Mouse (Mus musculus): ENCODE measurements around the gene Nova2. TPM values are rescaled to one million over a fixed set of nuclear protein-coding genes. Genes with fewer than 3 reads are reported as not detected.

Gene Nova2
- polyA plus RNA-seq, 1 experiment from 2014 or later: 1.2 TPM

- Histone ChIP-seq H3K4me1 (ENCODE audit: insufficient read depth, low read depth, low read length) (peaks cover 12% of the 10 kb centered on the region), H3K4me2 (replicated peaks; ENCODE audit: low read depth, low read length) (peak overlapping the region; percentile 67), H3K9me3 (ENCODE audit: low read length) (no peaks in the 10 kb centered on the region), H3K27ac (ENCODE audit: low read length) (no peak overlapping the region), H3K27me3 (replicated peaks; ENCODE audit: insufficient read depth, low read length) (0 out of 2 replicates have a peak, but pooled peaks cover 4% of the 10 kb centered on the region), H3K9ac (replicated peaks; ENCODE audit: low read depth) (no peak overlapping the region), H3K4me3 (ENCODE audit: low read depth, low read length) (peak overlapping the region; percentile 37), H3K36me3 (ENCODE audit: insufficient read depth, low read length) (no peaks in the 10 kb centered on the region)
- DNase-seq (ENCODE audit: low spot score) (no peak), ATAC-seq (no peak)
- TF ChIP-seq EP300 (IDR thresholded peaks at IDR 0.05) (no peak), CTCF (IDR thresholded peaks at IDR 0.05) (no peak)
- 2% methylated on average over 26 of the region's 31 CpGs for WGBS
Measured at GRCm38 (mm10) chr7:18992294-18992675, 66.6 kb downstream of the Nova2 start.

- no peak for ATAC-seq
- 0 out of 2 replicates have a peak, but pooled peaks cover 4% of the 10 kb centered on the region for H3K27me3 ChIP-seq (replicated peaks; ENCODE audit: insufficient read depth, low read length)
- H3K36me3 ChIP-seq (ENCODE audit: insufficient read depth, low read length): no peaks in the 10 kb centered on the region
- no peak overlapping the region for H3K4me2 ChIP-seq (replicated peaks; ENCODE audit: low read depth, low read length)
- DNase-seq (ENCODE audit: low spot score): no peak
- WGBS: 90% methylated on average over 5 of the region's 5 CpGs
- no peak overlapping the region for H3K9ac ChIP-seq (replicated peaks; ENCODE audit: low read depth)
- H3K4me1 ChIP-seq (ENCODE audit: insufficient read depth, low read depth, low read length): peaks cover 12% of the 10 kb centered on the region
- no peak for TF ChIP-seq EP300 (IDR thresholded peaks at IDR 0.05)
- no peak for TF ChIP-seq CTCF (IDR thresholded peaks at IDR 0.05)
- no peaks in the 10 kb centered on the region for H3K9me3 ChIP-seq (ENCODE audit: low read length)
- no peak overlapping the region for H3K4me3 ChIP-seq (ENCODE audit: low read depth, low read length)
- H3K27ac ChIP-seq (ENCODE audit: low read length): no peak overlapping the region
Measured at GRCm38 (mm10) chr7:18993036-18993435, 67.3 kb downstream of the Nova2 start.

GRCm38 (mm10) chr7:18998835-18999234 is 73.1 kb downstream of the Nova2 start:
- 40% methylated on average over 9 of the region's 9 CpGs for WGBS
- ATAC-seq: no peak

GRCm38 (mm10) chr7:19000421-19000820 is 74.7 kb downstream of the Nova2 start:
- Histone ChIP-seq H3K36me3 (ENCODE audit: insufficient read depth, low read length) (no peaks in the 10 kb centered on the region), H3K4me2 (replicated peaks; ENCODE audit: low read depth, low read length) (peak overlapping the region; percentile 54), H3K4me3 (ENCODE audit: low read depth, low read length) (peak overlapping the region; percentile 24), H3K27ac (ENCODE audit: low read length) (peak overlapping the region; percentile 86; the same call in 1 of the 2 replicates), H3K27me3 (replicated peaks; ENCODE audit: insufficient read depth, low read length) (no peaks in the 10 kb centered on the region), H3K4me1 (ENCODE audit: insufficient read depth, low read depth, low read length) (peaks cover 19% of the 10 kb centered on the region), H3K9ac (replicated peaks; ENCODE audit: low read depth) (no peak overlapping the region), H3K9me3 (ENCODE audit: low read length) (no peaks in the 10 kb centered on the region)
- ATAC-seq (no peak), DNase-seq (ENCODE audit: low spot score) (no peak)
- TF ChIP-seq EP300 (IDR thresholded peaks at IDR 0.05) (no peak), CTCF (IDR thresholded peaks at IDR 0.05) (no peak)
- 52% methylated on average over 10 of the region's 10 CpGs for WGBS

More at GRCm38 (mm10) chr7:18998835-18999234, 73.1 kb downstream of the Nova2 start:
- Histone ChIP-seq H3K36me3 (ENCODE audit: insufficient read depth, low read length) (no peaks in the 10 kb centered on the region), H3K9me3 (ENCODE audit: low read length) (no peaks in the 10 kb centered on the region), H3K4me3 (ENCODE audit: low read depth, low read length) (no peak overlapping the region), H3K4me2 (replicated peaks; ENCODE audit: low read depth, low read length) (no peak overlapping the region), H3K27me3 (replicated peaks; ENCODE audit: insufficient read depth, low read length) (no peaks in the 10 kb centered on the region), H3K4me1 (ENCODE audit: insufficient read depth, low read depth, low read length) (peaks cover 8% of the 10 kb centered on the region; the same call in 1 of the 2 replicates), H3K27ac (ENCODE audit: low read length) (no peak overlapping the region), H3K9ac (replicated peaks; ENCODE audit: low read depth) (no peak overlapping the region)
- no peak for DNase-seq (ENCODE audit: low spot score)
- TF ChIP-seq EP300 (IDR thresholded peaks at IDR 0.05) (no peak), CTCF (IDR thresholded peaks at IDR 0.05) (peak; percentile 43; the same call in 1 of the 2 replicates)

- Histone ChIP-seq H3K9me3 (ENCODE audit: low read length) (no peaks in the 10 kb centered on the region), H3K4me2 (replicated peaks; ENCODE audit: low read depth, low read length) (peak overlapping the region; percentile 54), H3K4me3 (ENCODE audit: low read depth, low read length) (peak overlapping the region; percentile 24; the same call in 1 of the 2 replicates), H3K9ac (replicated peaks; ENCODE audit: low read depth) (no peak overlapping the region), H3K27me3 (replicated peaks; ENCODE audit: insufficient read depth, low read length) (no peaks in the 10 kb centered on the region), H3K36me3 (ENCODE audit: insufficient read depth, low read length) (no peaks in the 10 kb centered on the region), H3K27ac (ENCODE audit: low read length) (peak overlapping the region; percentile 86), H3K4me1 (ENCODE audit: insufficient read depth, low read depth, low read length) (peaks cover 27% of the 10 kb centered on the region)
- ATAC-seq (peak; percentile 14; the same call in 1 of the 2 replicates), DNase-seq (ENCODE audit: low spot score) (peak; percentile 66)
- WGBS: 40% methylated on average over 15 of the region's 18 CpGs
- no peak for TF ChIP-seq EP300 (IDR thresholded peaks at IDR 0.05)
- TF ChIP-seq CTCF (IDR thresholded peaks at IDR 0.05): no peak
Measured at GRCm38 (mm10) chr7:19001066-19001806, 75.5 kb downstream of the Nova2 start.

GRCm38 (mm10) chr7:19001807-19002085 is 76.1 kb downstream of the Nova2 start:
- peak overlapping the region; percentile 86 for H3K27ac ChIP-seq (ENCODE audit: low read length)
- WGBS: 63% methylated on average over 3 of the region's 3 CpGs
- H3K4me1 ChIP-seq (ENCODE audit: insufficient read depth, low read depth, low read length): peaks cover 28% of the 10 kb centered on the region
- no peak overlapping the region; the same call in 1 of the 2 replicates for H3K4me2 ChIP-seq (replicated peaks; ENCODE audit: low read depth, low read length)
- ATAC-seq: no peak
- no peak overlapping the region for H3K4me3 ChIP-seq (ENCODE audit: low read depth, low read length)
- H3K36me3 ChIP-seq (ENCODE audit: insufficient read depth, low read length): no peaks in the 10 kb centered on the region
- DNase-seq (ENCODE audit: low spot score): no peak
- TF ChIP-seq EP300 (IDR thresholded peaks at IDR 0.05) (no peak), CTCF (IDR thresholded peaks at IDR 0.05) (no peak)
- no peak overlapping the region for H3K9ac ChIP-seq (replicated peaks; ENCODE audit: low read depth)
- no peaks in the 10 kb centered on the region for H3K9me3 ChIP-seq (ENCODE audit: low read length)
- no peaks in the 10 kb centered on the region for H3K27me3 ChIP-seq (replicated peaks; ENCODE audit: insufficient read depth, low read length)
